Mouse (Mus musculus): ENCODE measurements around the gene Fdxr. TPM values are rescaled to one million over a fixed set of nuclear protein-coding genes. Genes with fewer than 3 reads are reported as not detected.

Fdxr gene
- 10.5 and 12.4 TPM in 2 replicates for polyA plus RNA-seq (2015; fragmentation: Nextera tagmentation; extraction: Ambion mirVana)

- Histone ChIP-seq H3K4me2 (peak within 1 kb of the TSS; percentile 98), H3K4me1 (replicated peaks) (peaks cover 22% of the 10 kb centered on the region), H3K27me3 (no peaks in the 10 kb centered on the region), H3K36me3 (no peaks in the 10 kb centered on the region), H3K27ac (peak within 1 kb of the TSS; percentile 93), H3K4me3 (peak within 1 kb of the TSS; percentile 72), H3K9me3 (replicated peaks) (no peaks in the 10 kb centered on the region), H3K9ac (peak within 1 kb of the TSS; percentile 83)
- under 1% methylated on average over 42 of the region's 42 CpGs for WGBS
- peak; percentile 94 for ATAC-seq (replicated peaks; ENCODE audit: insufficient number of reproducible peaks, insufficient read depth, low FRiP score, low read depth)
These were observed at the start of gene Fdxr for GRCm38 (mm10) chr11:115276780-115277603. Gene Fdxr (minus strand): TSS chr11:115277050.

GRCm38 (mm10) chr11:115323354-115323753, 46.5 kb upstream of the Fdxr start:
- H3K9me3 ChIP-seq (replicated peaks), result no peaks in the 10 kb centered on the region
- H3K4me1 ChIP-seq (replicated peaks), result peaks cover 12% of the 10 kb centered on the region
- no peak overlapping the region for H3K4me2 ChIP-seq
- 13% methylated on average over 32 of the region's 32 CpGs for WGBS
- H3K27ac ChIP-seq, result no peak overlapping the region
- no peaks in the 10 kb centered on the region for H3K36me3 ChIP-seq
- peaks cover 92% of the 10 kb centered on the region for H3K27me3 ChIP-seq
- ATAC-seq (replicated peaks; ENCODE audit: insufficient number of reproducible peaks, insufficient read depth, low FRiP score, low read depth), result no peak
- no peak overlapping the region for H3K4me3 ChIP-seq
- no peak overlapping the region for H3K9ac ChIP-seq

- no peak within 1 kb of the TSS for H3K9ac ChIP-seq
- H3K36me3 ChIP-seq, result no peaks in the 10 kb centered on the region
- no peaks in the 10 kb centered on the region for H3K9me3 ChIP-seq (replicated peaks)
- H3K27me3 ChIP-seq, result peaks cover 96% of the 10 kb centered on the region
- H3K4me1 ChIP-seq (replicated peaks), result peaks cover 14% of the 10 kb centered on the region
- ATAC-seq (replicated peaks; ENCODE audit: insufficient number of reproducible peaks, insufficient read depth, low FRiP score, low read depth), result no peak
- H3K27ac ChIP-seq, result no peak within 1 kb of the TSS
- WGBS, result 5% methylated on average over 35 of the region's 35 CpGs
- peak within 1 kb of the TSS; percentile 24 for H3K4me2 ChIP-seq
- H3K4me3 ChIP-seq, result peak within 1 kb of the TSS; percentile 8
These were observed 45.2 kb upstream of the Fdxr start, which contains the start of gene Ush1g for GRCm38 (mm10) chr11:115321906-115322693. Gene Ush1g (minus strand): TSS chr11:115322041.

- Histone ChIP-seq H3K27me3 (peaks cover 100% of the 10 kb centered on the region), H3K36me3 (no peaks in the 10 kb centered on the region), H3K4me3 (no peak overlapping the region), H3K9ac (no peak overlapping the region), H3K9me3 (replicated peaks) (no peaks in the 10 kb centered on the region), H3K27ac (no peak overlapping the region), H3K4me2 (no peak overlapping the region), H3K4me1 (replicated peaks) (peaks cover 14% of the 10 kb centered on the region)
- ATAC-seq (replicated peaks; ENCODE audit: insufficient number of reproducible peaks, insufficient read depth, low FRiP score, low read depth), result no peak
- WGBS, result 13% methylated on average over 18 of the region's 18 CpGs
These were observed 43.0 kb upstream of the Fdxr start for GRCm38 (mm10) chr11:115319704-115320383.

GRCm38 (mm10) chr11:115318245-115319027, 41.6 kb upstream of the Fdxr start:
- H3K27ac ChIP-seq, result no peak overlapping the region
- ATAC-seq (replicated peaks; ENCODE audit: insufficient number of reproducible peaks, insufficient read depth, low FRiP score, low read depth), result no peak
- H3K4me1 ChIP-seq (replicated peaks), result peaks cover 14% of the 10 kb centered on the region
- H3K27me3 ChIP-seq, result peaks cover 97% of the 10 kb centered on the region
- no peak overlapping the region for H3K9ac ChIP-seq
- H3K4me3 ChIP-seq, result no peak overlapping the region; the same call in 1 of the 2 replicates
- WGBS, result 7% methylated on average over 63 of the region's 63 CpGs
- H3K4me2 ChIP-seq, result peak overlapping the region; percentile 6; the same call in 1 of the 2 replicates
- no peaks in the 10 kb centered on the region for H3K36me3 ChIP-seq
- H3K9me3 ChIP-seq (replicated peaks), result no peaks in the 10 kb centered on the region

GRCm38 (mm10) chr11:115317204-115317603, 40.4 kb upstream of the Fdxr start:
- WGBS, result 64% methylated on average over 7 of the region's 7 CpGs
- Histone ChIP-seq H3K27me3 (peaks cover 97% of the 10 kb centered on the region), H3K4me3 (no peak overlapping the region), H3K4me2 (no peak overlapping the region), H3K36me3 (no peaks in the 10 kb centered on the region), H3K9ac (no peak overlapping the region), H3K4me1 (replicated peaks) (peaks cover 14% of the 10 kb centered on the region), H3K27ac (no peak overlapping the region), H3K9me3 (replicated peaks) (no peaks in the 10 kb centered on the region)
- no peak for ATAC-seq (replicated peaks; ENCODE audit: insufficient number of reproducible peaks, insufficient read depth, low FRiP score, low read depth)

- no peaks in the 10 kb centered on the region for H3K9me3 ChIP-seq (replicated peaks)
- H3K36me3 ChIP-seq, result no peaks in the 10 kb centered on the region
- no peak overlapping the region for H3K9ac ChIP-seq
- H3K4me3 ChIP-seq, result no peak overlapping the region
- no peak overlapping the region for H3K27ac ChIP-seq
- H3K27me3 ChIP-seq, result peaks cover 77% of the 10 kb centered on the region
- peaks cover 7% of the 10 kb centered on the region for H3K4me1 ChIP-seq (replicated peaks)
- no peak overlapping the region for H3K4me2 ChIP-seq
- WGBS, result 43% methylated on average over 2 of the region's 2 CpGs
- ATAC-seq (replicated peaks; ENCODE audit: insufficient number of reproducible peaks, insufficient read depth, low FRiP score, low read depth), result no peak
These were observed 37.4 kb upstream of the Fdxr start for GRCm38 (mm10) chr11:115314249-115314648.

GRCm38 (mm10) chr11:115308781-115309180, 31.9 kb upstream of the Fdxr start:
- no peak overlapping the region for H3K4me3 ChIP-seq
- H3K4me1 ChIP-seq (replicated peaks), result peaks cover 12% of the 10 kb centered on the region
- peaks cover 26% of the 10 kb centered on the region for H3K27me3 ChIP-seq
- no peak for ATAC-seq (replicated peaks; ENCODE audit: insufficient number of reproducible peaks, insufficient read depth, low FRiP score, low read depth)
- WGBS, result 64% methylated on average over 1 of the region's 1 CpGs
- H3K36me3 ChIP-seq, result no peaks in the 10 kb centered on the region
- H3K9me3 ChIP-seq (replicated peaks), result no peaks in the 10 kb centered on the region
- H3K9ac ChIP-seq, result no peak overlapping the region
- H3K4me2 ChIP-seq, result no peak overlapping the region
- H3K27ac ChIP-seq, result no peak overlapping the region

GRCm38 (mm10) chr11:115306863-115307262, 30.0 kb upstream of the Fdxr start, which contains the start of gene Otop2:
Gene Otop2 (plus strand): TSS chr11:115307163.
- Histone ChIP-seq H3K4me2 (no peak within 1 kb of the TSS), H3K27ac (no peak within 1 kb of the TSS), H3K4me3 (no peak within 1 kb of the TSS), H3K9me3 (replicated peaks) (no peaks in the 10 kb centered on the region), H3K9ac (no peak within 1 kb of the TSS), H3K27me3 (peaks cover 9% of the 10 kb centered on the region), H3K4me1 (replicated peaks) (peaks cover 12% of the 10 kb centered on the region), H3K36me3 (no peaks in the 10 kb centered on the region)
- no peak for ATAC-seq (replicated peaks; ENCODE audit: insufficient number of reproducible peaks, insufficient read depth, low FRiP score, low read depth)
- WGBS, result 42% methylated on average over 8 of the region's 8 CpGs

GRCm38 (mm10) chr11:115303167-115303566, 26.3 kb upstream of the Fdxr start:
- WGBS, result 45% methylated on average over 8 of the region's 8 CpGs
- no peaks in the 10 kb centered on the region for H3K36me3 ChIP-seq
- no peaks in the 10 kb centered on the region for H3K9me3 ChIP-seq (replicated peaks)
- peaks cover 10% of the 10 kb centered on the region for H3K27me3 ChIP-seq
- no peak overlapping the region for H3K4me2 ChIP-seq
- ATAC-seq (replicated peaks; ENCODE audit: insufficient number of reproducible peaks, insufficient read depth, low FRiP score, low read depth), result no peak
- H3K4me1 ChIP-seq (replicated peaks), result 0 out of 2 replicates have a peak, but pooled peaks cover 5% of the 10 kb centered on the region
- no peak overlapping the region for H3K4me3 ChIP-seq
- no peak overlapping the region for H3K9ac ChIP-seq
- H3K27ac ChIP-seq, result no peak overlapping the region
